Mouse (Mus musculus): ENCODE data around the gene Mpnd. TPM values are rescaled to one million over a fixed set of nuclear protein-coding genes. Genes with fewer than 3 reads are reported as not detected.

Gene Mpnd
- polyA plus RNA-seq, 1 experiment from 2014 or later = 130 TPM

DNA sequence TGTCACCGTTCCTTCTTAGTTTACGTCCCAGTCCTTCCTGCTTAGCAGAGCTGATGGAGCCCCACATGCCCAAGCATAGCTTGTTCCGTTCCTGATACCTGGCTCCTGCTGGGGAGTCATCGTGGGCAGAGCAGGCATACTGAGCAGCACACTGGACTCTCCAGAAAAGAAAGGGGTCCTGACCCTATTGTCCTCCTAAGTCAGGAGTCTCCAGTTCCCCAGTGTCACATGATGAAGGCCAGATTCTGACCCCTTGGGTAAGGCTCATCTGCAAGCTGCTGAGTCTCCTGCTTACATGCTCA lies 17.4 kb downstream of the Mpnd start:
- Histone ChIP-seq H3K4me2 (no peak overlapping the region), H3K9me3 (replicated peaks) (no peaks in the 10 kb centered on the region), H3K4me3 (replicated peaks) (no peak overlapping the region), H3K4me1 (peaks cover 53% of the 10 kb centered on the region), H3K9ac (replicated peaks) (no peak overlapping the region), H3K27me3 (replicated peaks) (no peaks in the 10 kb centered on the region), H3K27ac (replicated peaks) (0 out of 2 replicates have a peak overlapping the region, but pooled peaks have one; percentile 37), H3K36me3 (peaks cover 22% of the 10 kb centered on the region)
- ATAC-seq (ENCODE audit: low FRiP score) = no peak
- 78% methylated on average over 4 of the region's 4 CpGs for WGBS

DNA sequence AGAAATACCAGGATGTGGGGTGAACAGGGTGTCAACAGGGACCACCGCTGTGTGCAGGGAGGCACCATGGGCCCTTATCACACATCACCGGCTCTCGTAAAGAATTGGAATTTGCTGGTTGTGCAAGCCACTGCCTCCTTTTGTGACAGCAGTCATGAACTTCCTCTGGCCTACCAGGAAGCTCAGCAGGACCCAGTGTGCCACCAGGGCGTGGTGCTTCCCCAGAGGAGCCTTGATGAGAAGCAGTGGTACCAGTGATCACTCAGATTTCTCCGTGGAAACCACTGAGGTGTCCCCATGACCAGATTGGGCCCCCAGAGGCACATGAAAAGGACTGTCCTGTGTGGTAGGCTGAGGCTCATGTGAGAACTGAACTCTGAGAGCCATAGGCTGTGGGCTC lies 17.9 kb downstream of the Mpnd start:
- Histone ChIP-seq H3K4me1 (peaks cover 54% of the 10 kb centered on the region), H3K9me3 (replicated peaks) (no peaks in the 10 kb centered on the region), H3K9ac (replicated peaks) (no peak overlapping the region), H3K27me3 (replicated peaks) (no peaks in the 10 kb centered on the region), H3K4me3 (replicated peaks) (no peak overlapping the region), H3K27ac (replicated peaks) (0 out of 2 replicates have a peak overlapping the region, but pooled peaks have one; percentile 37), H3K36me3 (peaks cover 18% of the 10 kb centered on the region), H3K4me2 (no peak overlapping the region)
- WGBS = 83% methylated on average over 5 of the region's 5 CpGs
- ATAC-seq (ENCODE audit: low FRiP score) = no peak

DNA sequence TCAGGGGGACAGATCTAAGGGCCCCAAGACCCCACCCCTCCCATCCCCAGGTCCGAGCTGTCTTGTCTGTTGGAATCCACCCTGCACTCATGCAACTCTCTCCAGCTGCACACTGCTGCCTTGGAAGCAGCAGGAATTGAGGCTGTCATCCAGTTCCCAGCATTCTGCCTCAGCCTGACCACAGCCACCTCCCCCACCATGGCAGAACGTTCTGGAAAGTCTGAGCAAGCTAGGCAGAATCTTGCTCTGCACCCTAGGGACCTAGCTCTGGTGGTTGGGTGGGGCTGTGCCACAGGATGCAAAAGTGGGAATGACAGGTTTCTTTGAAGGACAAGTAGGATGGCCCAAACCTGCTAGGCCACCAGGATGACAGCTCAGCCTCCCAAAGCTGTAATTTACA lies 19.0 kb downstream of the Mpnd start:
- H3K4me3 ChIP-seq (replicated peaks) = no peak overlapping the region
- no peaks in the 10 kb centered on the region for H3K9me3 ChIP-seq (replicated peaks)
- WGBS = 73% methylated on average over 2 of the region's 2 CpGs
- no peak overlapping the region for H3K9ac ChIP-seq (replicated peaks)
- H3K27me3 ChIP-seq (replicated peaks) = no peaks in the 10 kb centered on the region
- ATAC-seq (ENCODE audit: low FRiP score) = no peak
- H3K4me2 ChIP-seq = no peak overlapping the region
- peaks cover 63% of the 10 kb centered on the region for H3K4me1 ChIP-seq
- H3K36me3 ChIP-seq = peaks cover 16% of the 10 kb centered on the region
- H3K27ac ChIP-seq (replicated peaks) = no peak overlapping the region

DNA sequence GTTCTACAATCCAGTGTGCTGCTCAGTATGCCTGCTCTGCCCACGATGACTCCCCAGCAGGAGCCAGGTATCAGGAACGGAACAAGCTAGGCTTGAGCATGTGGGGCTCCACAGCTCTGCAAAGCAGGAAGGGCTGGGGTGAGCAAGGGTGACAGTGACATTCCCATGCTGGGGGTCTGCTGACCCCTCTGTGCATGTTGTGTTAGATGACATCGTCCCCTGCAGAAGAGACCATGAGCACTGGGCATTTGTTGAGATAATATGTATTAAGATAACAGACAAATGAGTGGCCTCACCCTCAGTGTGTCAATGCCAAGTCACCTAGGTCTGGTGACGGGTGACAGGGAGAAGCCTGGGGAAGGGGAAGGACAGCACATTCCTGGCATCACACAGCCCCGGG lies 19.4 kb downstream of the Mpnd start:
- Histone ChIP-seq H3K4me2 (no peak overlapping the region), H3K27me3 (replicated peaks) (no peaks in the 10 kb centered on the region), H3K9ac (replicated peaks) (no peak overlapping the region), H3K4me3 (replicated peaks) (no peak overlapping the region), H3K4me1 (peaks cover 67% of the 10 kb centered on the region), H3K9me3 (replicated peaks) (no peaks in the 10 kb centered on the region), H3K36me3 (peaks cover 12% of the 10 kb centered on the region; the same call in 1 of the 2 replicates), H3K27ac (replicated peaks) (no peak overlapping the region)
- no peak for ATAC-seq (ENCODE audit: low FRiP score)
- 87% methylated on average over 5 of the region's 5 CpGs for WGBS

DNA sequence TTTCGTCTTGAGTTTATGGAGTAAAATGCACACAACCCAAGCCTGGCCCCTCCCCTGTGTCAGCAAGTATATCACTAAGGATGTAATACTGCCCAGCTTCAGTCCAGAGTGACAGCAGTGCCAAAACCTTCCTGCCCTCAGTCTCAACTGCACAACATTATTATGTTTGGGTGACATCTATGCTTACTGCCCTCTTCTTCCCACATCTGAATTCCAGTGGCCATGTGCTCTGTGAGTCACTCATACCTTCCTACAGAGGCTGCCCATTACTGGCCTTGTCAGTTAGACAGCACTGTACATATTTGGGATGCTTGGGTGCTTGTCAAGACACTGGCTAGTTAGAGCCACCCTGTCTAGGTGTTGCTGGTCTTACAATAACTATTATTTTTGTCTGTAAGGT lies 20.8 kb downstream of the Mpnd start:
- 95% methylated on average over 1 of the region's 1 CpGs for WGBS
- ATAC-seq (ENCODE audit: low FRiP score) = no peak
- no peak overlapping the region for H3K4me2 ChIP-seq
- H3K9ac ChIP-seq (replicated peaks) = no peak overlapping the region
- peaks cover 65% of the 10 kb centered on the region for H3K4me1 ChIP-seq
- no peaks in the 10 kb centered on the region for H3K27me3 ChIP-seq (replicated peaks)
- no peak overlapping the region for H3K4me3 ChIP-seq (replicated peaks)
- peaks cover 10% of the 10 kb centered on the region; the same call in 1 of the 2 replicates for H3K36me3 ChIP-seq
- H3K27ac ChIP-seq (replicated peaks) = no peak overlapping the region
- H3K9me3 ChIP-seq (replicated peaks) = no peaks in the 10 kb centered on the region

DNA sequence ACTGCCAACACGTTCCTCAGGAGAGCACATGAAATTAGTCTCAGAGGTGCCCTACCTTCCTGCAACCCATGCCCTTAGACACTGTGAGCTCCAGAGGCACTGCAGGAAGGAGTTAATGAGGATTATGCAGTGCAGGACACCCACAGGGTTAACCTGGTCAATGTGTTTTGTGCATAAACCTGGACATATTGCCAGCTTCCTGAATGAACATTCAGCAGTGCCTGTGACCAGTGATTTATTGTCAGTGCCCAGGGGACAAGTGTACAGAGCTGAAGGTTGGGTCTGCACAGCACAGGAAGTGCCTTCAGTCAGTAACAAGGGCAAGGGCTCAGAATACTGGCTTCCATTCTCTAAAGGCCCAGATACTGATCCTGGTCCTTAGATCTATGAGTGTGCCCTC lies 21.4 kb downstream of the Mpnd start:
- no peak overlapping the region for H3K4me3 ChIP-seq (replicated peaks)

DNA sequence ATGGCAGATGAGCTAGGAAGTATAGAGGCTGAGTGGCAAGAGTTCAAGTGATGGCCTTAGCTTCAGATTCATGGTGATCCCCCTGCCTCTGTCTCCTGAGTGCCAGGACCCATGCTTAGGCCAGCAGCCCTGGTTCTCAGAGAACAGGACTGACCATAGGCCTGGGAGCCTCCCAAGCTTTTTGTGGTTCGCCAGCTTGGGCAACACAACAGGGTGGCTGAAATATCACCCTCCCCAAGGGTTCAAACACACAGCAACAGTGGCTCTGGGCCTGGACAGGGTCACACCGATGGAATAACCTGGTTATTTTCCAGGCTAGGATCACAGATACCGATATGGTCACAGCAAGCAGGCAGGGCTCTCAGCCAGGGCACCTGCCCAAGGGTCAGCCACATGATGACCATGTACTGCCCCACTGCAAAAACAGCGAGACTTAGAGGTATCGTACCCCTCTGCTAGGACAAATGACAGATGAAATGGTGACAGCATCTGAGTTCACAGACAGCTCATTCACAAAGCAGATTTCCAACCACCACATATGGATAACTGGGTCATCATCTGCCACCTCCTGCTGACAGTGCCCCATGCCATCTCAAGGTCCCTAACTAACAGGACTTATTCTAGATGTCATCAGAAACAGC lies 22.4 kb downstream of the Mpnd start:
- H3K4me1 ChIP-seq = peaks cover 65% of the 10 kb centered on the region
- 0 out of 2 replicates have a peak overlapping the region, but pooled peaks have one; percentile 20 for H3K9ac ChIP-seq (replicated peaks)

More for the DNA sequence above, 21.4 kb downstream of the Mpnd start:
- 80% methylated on average over 1 of the region's 1 CpGs for WGBS
- Histone ChIP-seq H3K4me2 (no peak overlapping the region), H3K9me3 (replicated peaks) (no peaks in the 10 kb centered on the region), H3K9ac (replicated peaks) (peak overlapping the region; percentile 5; the same call in 1 of the 2 replicates), H3K27ac (replicated peaks) (no peak overlapping the region), H3K27me3 (replicated peaks) (no peaks in the 10 kb centered on the region), H3K36me3 (peaks cover 10% of the 10 kb centered on the region; the same call in 1 of the 2 replicates), H3K4me1 (peaks cover 65% of the 10 kb centered on the region)
- no peak for ATAC-seq (ENCODE audit: low FRiP score)

DNA sequence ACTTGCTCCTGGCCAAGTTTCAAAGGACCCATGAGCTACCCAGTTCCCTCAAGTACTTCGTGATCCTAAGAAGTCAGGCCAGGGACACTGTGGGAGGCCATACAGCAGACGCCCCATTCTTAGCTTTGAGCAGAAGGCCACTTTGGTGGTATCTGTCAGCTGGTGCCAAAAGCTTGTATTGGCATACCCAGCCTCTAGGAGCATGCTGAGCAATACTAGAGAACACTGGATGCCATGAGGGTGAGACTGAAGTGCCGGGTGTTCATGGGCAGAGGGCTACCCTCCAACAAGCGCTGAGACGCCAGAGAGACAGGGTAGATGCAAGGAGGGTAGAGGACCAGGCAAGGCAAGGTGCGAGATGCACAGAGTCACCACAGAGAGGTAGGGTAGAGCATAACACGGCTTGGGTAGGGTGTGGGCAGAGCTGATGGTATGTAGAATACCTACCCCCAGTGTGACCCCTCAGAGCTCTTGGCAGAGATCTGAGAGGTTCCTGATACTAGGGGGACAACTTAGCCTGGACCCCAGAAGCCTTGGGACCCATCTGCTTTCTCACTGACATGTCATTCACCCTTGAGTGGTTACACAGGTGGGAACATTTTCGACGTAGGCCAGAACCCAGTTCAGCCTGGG lies 24.8 kb downstream of the Mpnd start:
- no peak for ATAC-seq (ENCODE audit: low FRiP score)
- Histone ChIP-seq H3K4me1 (peaks cover 72% of the 10 kb centered on the region), H3K9ac (replicated peaks) (no peak overlapping the region)

More for the DNA sequence above, 22.4 kb downstream of the Mpnd start:
- Histone ChIP-seq H3K9me3 (replicated peaks) (no peaks in the 10 kb centered on the region), H3K4me2 (no peak overlapping the region), H3K27ac (replicated peaks) (no peak overlapping the region), H3K36me3 (peaks cover 10% of the 10 kb centered on the region; the same call in 1 of the 2 replicates), H3K4me3 (replicated peaks) (no peak overlapping the region), H3K27me3 (replicated peaks) (no peaks in the 10 kb centered on the region)
- ATAC-seq (ENCODE audit: low FRiP score) = no peak
- WGBS = 90% methylated on average over 5 of the region's 5 CpGs

DNA sequence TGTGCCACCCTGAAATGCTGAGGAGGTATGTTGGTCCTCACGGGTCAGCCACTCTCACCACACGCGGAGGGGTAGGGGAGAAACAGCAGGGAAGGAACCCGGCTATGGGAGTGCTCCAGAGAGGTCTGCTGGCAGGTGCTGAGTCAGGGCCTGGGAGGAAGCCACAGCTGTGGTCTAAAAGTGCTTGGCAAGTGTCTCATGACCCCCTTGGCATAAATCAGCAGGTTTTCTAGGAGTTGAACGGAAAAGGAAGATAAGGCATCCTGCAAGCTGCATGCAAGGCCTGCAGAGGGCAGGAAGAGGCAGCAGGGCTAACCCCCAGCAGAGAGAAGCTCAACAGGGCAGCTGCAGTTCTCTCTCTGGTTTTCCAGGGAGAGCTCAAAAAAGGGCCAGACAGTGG lies 25.4 kb downstream of the Mpnd start:
- H3K4me1 ChIP-seq = peaks cover 75% of the 10 kb centered on the region
- peaks cover 27% of the 10 kb centered on the region for H3K36me3 ChIP-seq
- H3K4me2 ChIP-seq = no peak overlapping the region
- H3K27ac ChIP-seq (replicated peaks) = no peak overlapping the region
- ATAC-seq (ENCODE audit: low FRiP score) = no peak
- WGBS = 63% methylated on average over 5 of the region's 5 CpGs
- no peak overlapping the region for H3K9ac ChIP-seq (replicated peaks)
- H3K27me3 ChIP-seq (replicated peaks) = no peaks in the 10 kb centered on the region
- no peaks in the 10 kb centered on the region for H3K9me3 ChIP-seq (replicated peaks)
- H3K4me3 ChIP-seq (replicated peaks) = no peak overlapping the region

More for the DNA sequence above, 24.8 kb downstream of the Mpnd start:
- H3K27ac ChIP-seq (replicated peaks) = no peak overlapping the region
- WGBS = 88% methylated on average over 9 of the region's 9 CpGs
- peaks cover 27% of the 10 kb centered on the region for H3K36me3 ChIP-seq
- H3K9me3 ChIP-seq (replicated peaks) = no peaks in the 10 kb centered on the region
- H3K4me2 ChIP-seq = no peak overlapping the region
- H3K27me3 ChIP-seq (replicated peaks) = no peaks in the 10 kb centered on the region
- H3K4me3 ChIP-seq (replicated peaks) = no peak overlapping the region

DNA sequence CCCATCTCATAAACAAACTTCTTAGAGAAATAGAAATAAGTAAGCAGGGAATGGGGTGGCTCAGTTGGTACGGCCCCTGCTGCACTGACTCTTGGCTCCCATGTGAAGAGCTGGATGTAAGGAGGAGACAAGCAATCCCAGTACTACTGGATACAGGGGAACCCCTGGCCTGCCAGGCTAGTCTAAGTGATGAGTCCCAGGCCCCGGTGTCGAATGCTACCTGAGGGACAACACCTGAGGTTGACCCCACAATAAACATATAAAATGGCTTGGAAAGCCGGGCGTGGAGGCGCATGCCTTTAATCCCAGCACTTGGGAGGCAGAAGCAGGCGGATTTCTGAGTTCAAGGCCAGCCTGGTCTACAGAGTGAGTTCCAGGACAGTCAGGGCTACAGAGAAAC lies 25.9 kb downstream of the Mpnd start:
- H3K36me3 ChIP-seq = peaks cover 27% of the 10 kb centered on the region
- H3K4me2 ChIP-seq = no peak overlapping the region
- H3K4me3 ChIP-seq (replicated peaks) = no peak overlapping the region
- no peak overlapping the region for H3K9ac ChIP-seq (replicated peaks)
- H3K4me1 ChIP-seq = peaks cover 71% of the 10 kb centered on the region
- H3K9me3 ChIP-seq (replicated peaks) = no peaks in the 10 kb centered on the region
- H3K27ac ChIP-seq (replicated peaks) = no peak overlapping the region
- 90% methylated on average over 7 of the region's 7 CpGs for WGBS
- no peaks in the 10 kb centered on the region for H3K27me3 ChIP-seq (replicated peaks)
- no peak for ATAC-seq (ENCODE audit: low FRiP score)

DNA sequence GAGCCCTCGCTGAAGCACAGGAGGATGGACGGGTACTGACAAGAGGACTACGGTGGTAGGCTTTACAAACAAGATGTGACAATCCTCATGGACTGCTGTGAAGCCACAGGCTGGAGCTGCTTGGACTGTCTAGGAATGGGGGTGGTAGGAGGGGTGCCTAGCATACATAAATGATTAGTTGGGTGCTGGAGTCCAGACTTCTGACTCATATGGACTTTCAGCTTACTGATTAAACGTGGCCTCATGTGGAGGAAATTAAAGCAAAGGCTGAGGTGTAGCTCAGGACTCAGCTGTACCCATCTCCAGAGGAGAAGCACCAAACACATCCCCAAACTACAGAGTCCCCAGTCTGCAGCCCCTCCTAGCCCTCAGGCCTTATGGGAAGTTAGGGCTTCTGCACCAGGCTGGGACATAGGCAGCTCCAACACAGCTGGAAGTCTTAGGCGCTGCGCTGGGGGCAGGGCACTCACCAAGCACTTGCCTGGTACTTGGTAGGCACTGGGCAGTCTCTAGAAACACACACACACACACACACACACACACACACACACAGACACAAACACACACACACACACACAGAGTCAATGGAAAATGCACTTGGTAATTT lies 26.7 kb downstream of the Mpnd start:
- no peaks in the 10 kb centered on the region for H3K27me3 ChIP-seq (replicated peaks)
- peaks cover 68% of the 10 kb centered on the region for H3K4me1 ChIP-seq
- H3K9me3 ChIP-seq (replicated peaks) = no peaks in the 10 kb centered on the region
- no peak for ATAC-seq (ENCODE audit: low FRiP score)
- no peak overlapping the region for H3K9ac ChIP-seq (replicated peaks)
- H3K27ac ChIP-seq (replicated peaks) = no peak overlapping the region
- WGBS = 80% methylated on average over 6 of the region's 6 CpGs
- H3K36me3 ChIP-seq = peaks cover 27% of the 10 kb centered on the region
- H3K4me3 ChIP-seq (replicated peaks) = no peak overlapping the region
- 0 out of 2 replicates have a peak overlapping the region, but pooled peaks have one; percentile 3 for H3K4me2 ChIP-seq

DNA sequence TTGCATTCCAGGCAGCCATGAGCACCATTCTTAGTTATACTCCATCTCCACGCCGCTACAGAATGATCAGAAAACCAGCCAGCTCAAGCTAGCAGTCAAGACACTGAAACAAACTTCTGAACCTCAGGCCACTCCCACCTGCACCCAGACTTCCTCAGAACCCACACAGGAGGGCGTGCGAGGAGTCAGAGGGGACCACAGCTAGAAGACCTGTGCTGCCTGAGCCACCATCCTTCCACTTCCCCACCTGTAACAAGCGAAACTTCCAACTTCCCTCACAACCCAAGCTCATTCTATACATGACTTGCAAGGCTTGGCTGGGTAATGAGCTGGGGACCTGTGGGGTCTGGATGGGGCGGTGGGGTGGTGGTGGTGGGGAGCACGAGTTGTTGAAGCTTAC lies 27.3 kb downstream of the Mpnd start:
- ATAC-seq (ENCODE audit: low FRiP score) = no peak
- Histone ChIP-seq H3K4me1 (peaks cover 66% of the 10 kb centered on the region), H3K9ac (replicated peaks) (0 out of 2 replicates have a peak overlapping the region, but pooled peaks have one; percentile 20), H3K4me2 (0 out of 2 replicates have a peak overlapping the region, but pooled peaks have one; percentile 3), H3K27ac (replicated peaks) (no peak overlapping the region), H3K4me3 (replicated peaks) (no peak overlapping the region), H3K9me3 (replicated peaks) (no peaks in the 10 kb centered on the region), H3K36me3 (peaks cover 27% of the 10 kb centered on the region), H3K27me3 (replicated peaks) (no peaks in the 10 kb centered on the region)
- WGBS = 80% methylated on average over 7 of the region's 7 CpGs
